Mouse (Mus musculus): ENCODE results near the gene Usp32. TPM values are rescaled to one million over a fixed set of nuclear protein-coding genes. Genes with fewer than 3 reads are reported as not detected.

Usp32 gene
- total RNA-seq, 2 experiments from 2014 or later: 9.2 to 9.4 TPM

GRCm38 (mm10) chr11:84979351-84979750 lies 160.6 kb downstream of the Usp32 start:
- DNase-seq: no peak

GRCm38 (mm10) chr11:84978113-84978512 lies 161.8 kb downstream of the Usp32 start:
- no peak for DNase-seq

GRCm38 (mm10) chr11:84977385-84977952 lies 162.5 kb downstream of the Usp32 start:
- DNase-seq: peak; percentile 51

- DNase-seq: no peak
These were observed 163.3 kb downstream of the Usp32 start for GRCm38 (mm10) chr11:84976706-84977105.

- DNase-seq: no peak
These were observed 165.4 kb downstream of the Usp32 start for GRCm38 (mm10) chr11:84974582-84974981.

GRCm38 (mm10) chr11:84973661-84974060 lies 166.3 kb downstream of the Usp32 start:
- no peak for DNase-seq

GRCm38 (mm10) chr11:84972067-84972466 lies 167.9 kb downstream of the Usp32 start:
- DNase-seq: no peak

- peak; percentile 64 for DNase-seq
These were observed 171.2 kb downstream of the Usp32 start for GRCm38 (mm10) chr11:84968775-84969174.

GRCm38 (mm10) chr11:84968309-84968708 lies 171.7 kb downstream of the Usp32 start:
- DNase-seq: no peak

GRCm38 (mm10) chr11:84967113-84967512 lies 172.8 kb downstream of the Usp32 start:
- DNase-seq: no peak

GRCm38 (mm10) chr11:84966696-84967095 lies 173.3 kb downstream of the Usp32 start:
- no peak for DNase-seq

- DNase-seq: no peak
These were observed 176.4 kb downstream of the Usp32 start for GRCm38 (mm10) chr11:84963556-84963955.

GRCm38 (mm10) chr11:84962536-84962935 lies 177.4 kb downstream of the Usp32 start:
- DNase-seq: no peak

- DNase-seq: no peak
These were observed 178.4 kb downstream of the Usp32 start for GRCm38 (mm10) chr11:84961571-84961970.

- DNase-seq: no peak
These were observed 179.2 kb downstream of the Usp32 start for GRCm38 (mm10) chr11:84960780-84961179.

GRCm38 (mm10) chr11:84960291-84960690 lies 179.7 kb downstream of the Usp32 start:
- DNase-seq: no peak

GRCm38 (mm10) chr11:84959701-84960181 lies 180.2 kb downstream of the Usp32 start:
- peak; percentile 57 for DNase-seq

GRCm38 (mm10) chr11:84959181-84959580 lies 180.8 kb downstream of the Usp32 start:
- DNase-seq: no peak

- DNase-seq: no peak
These were observed 181.7 kb downstream of the Usp32 start for GRCm38 (mm10) chr11:84958271-84958630.

GRCm38 (mm10) chr11:84957591-84958270 lies 182.2 kb downstream of the Usp32 start, which contains the start of gene Car4:
TSS of gene Car4 (plus strand) at chr11:84957786.
- no peak for DNase-seq

- DNase-seq: no peak
These were observed 182.8 kb downstream of the Usp32 start for GRCm38 (mm10) chr11:84957171-84957570.

- no peak for DNase-seq
These were observed 183.6 kb downstream of the Usp32 start for GRCm38 (mm10) chr11:84956400-84956799.

GRCm38 (mm10) chr11:84952611-84953010 lies 187.3 kb downstream of the Usp32 start:
- DNase-seq: no peak

GRCm38 (mm10) chr11:84948526-84948925 lies 191.4 kb downstream of the Usp32 start:
- DNase-seq: no peak
